Mouse (Mus musculus) liver, embryonic 14.5 days (tissue): ENCODE measurements around the gene D430041D05Rik.

Experiments
- CTCF ChIP-seq: IDR thresholded peaks from 2 replicates; pipeline ENCODE4 v1.5.1; 2016; ENCODE audit warnings: antibody characterized with exemption, low read depth, control low read depth
- EP300 ChIP-seq: IDR thresholded peaks from 2 replicates; pipeline ENCODE4 v1.6.1; 2016; ENCODE audit warnings: antibody characterized with exemption, low read depth

DNA sequence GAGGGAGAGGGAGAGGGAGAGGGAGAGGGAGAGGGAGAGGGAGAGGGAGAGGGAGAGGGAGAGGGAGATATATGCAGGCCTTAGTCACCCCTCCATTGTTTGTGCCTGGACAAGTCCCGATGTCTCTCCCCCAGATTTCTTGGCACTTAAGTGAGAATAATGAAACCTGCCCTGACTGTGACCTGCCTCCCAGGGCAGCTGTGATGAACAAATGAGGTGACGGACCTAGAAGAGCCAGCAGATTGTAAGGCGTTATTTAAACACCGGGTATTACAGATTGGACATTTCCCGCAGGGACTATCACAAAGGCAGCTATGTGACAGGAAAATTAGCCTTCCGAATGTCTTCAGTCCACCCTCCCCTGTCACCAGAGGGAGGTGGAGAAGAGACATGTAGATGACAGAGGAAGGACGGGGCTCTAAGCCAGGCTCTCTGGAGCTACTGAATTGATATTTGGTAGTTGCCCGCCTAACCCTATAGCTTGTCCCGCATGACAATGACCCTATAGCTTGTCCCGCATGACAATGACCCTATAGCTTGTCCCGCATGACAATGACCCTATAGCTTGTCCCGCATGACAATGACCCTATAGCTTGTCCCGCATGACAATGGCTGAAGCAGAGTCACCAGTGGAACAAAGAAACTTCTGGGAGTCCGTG, 191.0 kb downstream of the D430041D05Rik start:
- no peak for TF ChIP-seq CTCF
- TF ChIP-seq EP300: no peak
